Mouse (Mus musculus): ENCODE measurements around the gene Tas1r2.

The Tas1r2 gene

GRCm38 (mm10) chr4:139710467-139711334 is 57.4 kb downstream of the Tas1r2 start:
- no peak for DNase-seq (ENCODE audit: low read depth)

GRCm38 (mm10) chr4:139715241-139715932 is 62.0 kb downstream of the Tas1r2 start:
- no peak for DNase-seq (ENCODE audit: low read depth)

DNA sequence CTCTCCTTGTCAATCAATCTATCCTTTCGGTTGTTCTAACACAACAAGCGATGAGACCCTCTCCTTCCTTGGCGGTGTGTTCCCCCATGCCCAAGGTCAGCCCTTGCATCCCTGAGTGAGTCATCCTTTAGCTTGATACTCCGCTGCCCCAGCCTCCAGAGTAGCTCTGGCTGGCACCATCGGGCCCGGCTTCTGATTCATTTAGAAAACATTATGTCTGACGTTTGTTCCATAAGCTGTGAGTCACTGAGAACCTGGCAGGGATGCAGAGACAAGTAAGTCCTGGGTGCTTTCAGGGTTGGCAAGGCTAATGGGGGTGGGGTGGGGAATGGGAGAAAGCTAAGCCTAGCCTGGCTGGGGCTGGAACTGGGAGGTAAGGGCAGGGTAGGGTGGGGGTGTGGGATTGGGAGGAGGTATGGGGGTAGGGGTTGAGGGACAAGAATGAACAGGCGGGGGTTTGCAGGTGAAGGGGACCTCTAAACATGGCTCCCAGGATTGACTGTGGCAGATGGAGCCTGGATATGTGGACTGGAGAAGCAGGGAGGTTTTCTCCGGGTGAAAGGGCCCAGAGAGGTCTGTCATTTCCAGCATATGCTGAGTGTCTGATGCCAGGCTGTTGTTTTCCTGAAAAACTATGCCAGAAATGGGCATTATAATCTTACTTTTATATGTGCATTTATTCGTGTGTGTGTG is 63.3 kb downstream of the Tas1r2 start:
- no peak for DNase-seq (ENCODE audit: low read depth)

GRCm38 (mm10) chr4:139718978-139719377 is 65.6 kb downstream of the Tas1r2 start:
- no peak for DNase-seq (ENCODE audit: low read depth)
